Mouse (Mus musculus): ENCODE data around the gene Dscam. TPM values are rescaled to one million over a fixed set of nuclear protein-coding genes. Genes with fewer than 3 reads are reported as not detected.

Gene Dscam
- polyA plus RNA-seq, 1 experiment, result under 0.01 TPM

GRCm38 (mm10) chr16:96600791-96601190 is 569.8 kb downstream of the Dscam start:
- no peak overlapping the region for H3K4me3 ChIP-seq
- H3ac ChIP-seq (ENCODE audit: control insufficient read depth, insufficient read length), result no peak overlapping the region
- H3K27me3 ChIP-seq (ENCODE audit: control insufficient read depth, insufficient read depth, insufficient read length), result no peaks in the 10 kb centered on the region
- no peak overlapping the region for H3K4me2 ChIP-seq (ENCODE audit: low read depth)
- TF ChIP-seq TCF3 (IDR thresholded peaks at IDR 0.05; ENCODE audit: insufficient read length, low read depth) (no peak), TCF12 (IDR thresholded peaks at IDR 0.05; ENCODE audit: insufficient read depth, poor library complexity, severe bottlenecking) (no peak), USF1 (IDR thresholded peaks at IDR 0.05; ENCODE audit: low read depth) (no peak), POLR2A (IDR thresholded peaks at IDR 0.05; ENCODE audit: insufficient read length, low read depth) (no peak), SRF (IDR thresholded peaks at IDR 0.05; ENCODE audit: control insufficient read depth, insufficient read length, low read depth) (no peak), E2F4 (IDR thresholded peaks at IDR 0.05; ENCODE audit: insufficient read depth) (no peak), CEBPB (IDR thresholded peaks at IDR 0.05; ENCODE audit: insufficient read depth, poor library complexity, severe bottlenecking) (no peak), MAX (IDR thresholded peaks at IDR 0.05; ENCODE audit: low read depth) (no peak), MYOD1 (IDR thresholded peaks at IDR 0.05; ENCODE audit: control insufficient read depth in 1 of 3, insufficient read length in 2 of 3, low read depth in 2 of 3) (no peak), REST (IDR thresholded peaks at IDR 0.05; ENCODE audit: insufficient read depth, insufficient read length) (no peak), POLR2AphosphoS2 (IDR thresholded peaks at IDR 0.05; ENCODE audit: insufficient read length, low read depth) (no peak), MYOG (IDR thresholded peaks at IDR 0.05; ENCODE audit: control insufficient read depth in 1 of 3, insufficient read depth in 1 of 3, insufficient read length in 2 of 3, low read depth in 2 of 3) (no peak)
- no peaks in the 10 kb centered on the region for H3K79me2 ChIP-seq (ENCODE audit: control insufficient read depth, insufficient read depth)
- no peaks in the 10 kb centered on the region for H3K36me3 ChIP-seq (ENCODE audit: control insufficient read depth, insufficient read depth)

- H3K4me2 ChIP-seq (ENCODE audit: low read depth), result no peak overlapping the region
- H3K27me3 ChIP-seq (ENCODE audit: control insufficient read depth, insufficient read depth, insufficient read length), result no peaks in the 10 kb centered on the region
- no peaks in the 10 kb centered on the region for H3K36me3 ChIP-seq (ENCODE audit: control insufficient read depth, insufficient read depth)
- no peak overlapping the region for H3ac ChIP-seq (ENCODE audit: control insufficient read depth, insufficient read length)
- no peaks in the 10 kb centered on the region for H3K79me2 ChIP-seq (ENCODE audit: control insufficient read depth, insufficient read depth)
- no peak overlapping the region for H3K4me3 ChIP-seq
- TF ChIP-seq MAX (IDR thresholded peaks at IDR 0.05; ENCODE audit: low read depth), result no peak
These were observed 571.0 kb downstream of the Dscam start for GRCm38 (mm10) chr16:96599401-96600060.

- no peak for TF ChIP-seq TCF12 (IDR thresholded peaks at IDR 0.05; ENCODE audit: insufficient read depth, poor library complexity, severe bottlenecking)
- TF ChIP-seq MYOG (IDR thresholded peaks at IDR 0.05; ENCODE audit: control insufficient read depth in 1 of 3, insufficient read depth in 1 of 3, insufficient read length in 2 of 3, low read depth in 2 of 3), result no peak
- no peak for TF ChIP-seq CEBPB (IDR thresholded peaks at IDR 0.05; ENCODE audit: insufficient read depth, poor library complexity, severe bottlenecking)
- no peak for TF ChIP-seq MAX (IDR thresholded peaks at IDR 0.05; ENCODE audit: low read depth)
- TF ChIP-seq POLR2AphosphoS2 (IDR thresholded peaks at IDR 0.05; ENCODE audit: insufficient read length, low read depth), result no peak
- no peak for TF ChIP-seq TCF3 (IDR thresholded peaks at IDR 0.05; ENCODE audit: insufficient read length, low read depth)
- no peak for TF ChIP-seq REST (IDR thresholded peaks at IDR 0.05; ENCODE audit: insufficient read depth, insufficient read length)
- no peak for TF ChIP-seq USF1 (IDR thresholded peaks at IDR 0.05; ENCODE audit: low read depth)
- TF ChIP-seq SRF (IDR thresholded peaks at IDR 0.05; ENCODE audit: control insufficient read depth, insufficient read length, low read depth), result no peak
- TF ChIP-seq MYOD1 (IDR thresholded peaks at IDR 0.05; ENCODE audit: control insufficient read depth in 1 of 3, insufficient read length in 2 of 3, low read depth in 2 of 3), result no peak
- TF ChIP-seq POLR2A (IDR thresholded peaks at IDR 0.05; ENCODE audit: insufficient read length, low read depth), result no peak
- TF ChIP-seq E2F4 (IDR thresholded peaks at IDR 0.05; ENCODE audit: insufficient read depth), result no peak
- Histone ChIP-seq H3K27me3 (ENCODE audit: control insufficient read depth, insufficient read depth, insufficient read length) (no peaks in the 10 kb centered on the region), H3ac (ENCODE audit: control insufficient read depth, insufficient read length) (no peak overlapping the region), H3K36me3 (ENCODE audit: control insufficient read depth, insufficient read depth) (no peaks in the 10 kb centered on the region), H3K4me3 (no peak overlapping the region), H3K79me2 (ENCODE audit: control insufficient read depth, insufficient read depth) (no peaks in the 10 kb centered on the region), H3K4me2 (ENCODE audit: low read depth) (no peak overlapping the region)
These were observed 594.7 kb downstream of the Dscam start for GRCm38 (mm10) chr16:96575841-96576240.

GRCm38 (mm10) chr16:96567428-96567827 is 603.1 kb downstream of the Dscam start:
- no peaks in the 10 kb centered on the region for H3K27me3 ChIP-seq (ENCODE audit: control insufficient read depth, insufficient read depth, insufficient read length)
- no peak overlapping the region for H3K4me3 ChIP-seq
- no peak for TF ChIP-seq REST (IDR thresholded peaks at IDR 0.05; ENCODE audit: insufficient read depth, insufficient read length)
- TF ChIP-seq POLR2AphosphoS2 (IDR thresholded peaks at IDR 0.05; ENCODE audit: insufficient read length, low read depth), result no peak
- TF ChIP-seq MAX (IDR thresholded peaks at IDR 0.05; ENCODE audit: low read depth), result no peak
- no peak for TF ChIP-seq USF1 (IDR thresholded peaks at IDR 0.05; ENCODE audit: low read depth)
- TF ChIP-seq MYOD1 (IDR thresholded peaks at IDR 0.05; ENCODE audit: control insufficient read depth in 1 of 3, insufficient read length in 2 of 3, low read depth in 2 of 3), result no peak
- no peak for TF ChIP-seq POLR2A (IDR thresholded peaks at IDR 0.05; ENCODE audit: insufficient read length, low read depth)
- TF ChIP-seq CEBPB (IDR thresholded peaks at IDR 0.05; ENCODE audit: insufficient read depth, poor library complexity, severe bottlenecking), result no peak
- no peak for TF ChIP-seq MYOG (IDR thresholded peaks at IDR 0.05; ENCODE audit: control insufficient read depth in 1 of 3, insufficient read depth in 1 of 3, insufficient read length in 2 of 3, low read depth in 2 of 3)
- no peak for TF ChIP-seq TCF12 (IDR thresholded peaks at IDR 0.05; ENCODE audit: insufficient read depth, poor library complexity, severe bottlenecking)
- no peak for TF ChIP-seq E2F4 (IDR thresholded peaks at IDR 0.05; ENCODE audit: insufficient read depth)
- TF ChIP-seq SRF (IDR thresholded peaks at IDR 0.05; ENCODE audit: control insufficient read depth, insufficient read length, low read depth), result no peak
- TF ChIP-seq TCF3 (IDR thresholded peaks at IDR 0.05; ENCODE audit: insufficient read length, low read depth), result no peak
- H3ac ChIP-seq (ENCODE audit: control insufficient read depth, insufficient read length), result no peak overlapping the region
- no peaks in the 10 kb centered on the region for H3K79me2 ChIP-seq (ENCODE audit: control insufficient read depth, insufficient read depth)
- H3K36me3 ChIP-seq (ENCODE audit: control insufficient read depth, insufficient read depth), result no peaks in the 10 kb centered on the region
- no peak overlapping the region for H3K4me2 ChIP-seq (ENCODE audit: low read depth)

Data from myocyte (in vitro differentiated cells).